Mouse (Mus musculus): ENCODE measurements at regions not wholly inside any gene's neighbourhood (a gene's known extent, or its start where the extent isn't known, plus 50 kb on each side); places are given as distances from the start of the nearest gene placed in this dataset.

DNA sequence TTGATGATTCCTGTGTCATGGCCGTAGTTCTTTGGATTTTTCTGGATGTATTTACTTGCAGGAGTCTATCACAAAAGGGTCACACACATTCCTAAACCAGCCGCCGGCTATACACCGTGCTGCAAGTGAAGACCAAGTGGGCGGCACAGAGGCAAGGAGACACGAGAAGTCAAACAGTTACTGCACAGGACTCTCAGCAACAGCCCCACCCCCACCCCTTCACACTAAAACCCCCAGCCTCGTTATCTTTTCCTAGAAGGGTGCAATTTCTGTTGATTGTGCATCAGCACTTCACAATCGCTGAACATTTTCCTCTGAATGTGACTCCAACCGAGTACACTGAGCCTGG is 126.9 kb upstream of the Klf14 start:
- TF ChIP-seq CTCF (IDR thresholded peaks at IDR 0.05; ENCODE audit: low read depth) (no peak), EP300 (IDR thresholded peaks at IDR 0.05; ENCODE audit: low read depth) (no peak)

Measured in liver, embryonic 14.5 days (tissue).